Mouse (Mus musculus) gonadal fat pad, adult 2 months (tissue): Measurements from ENCODE around the gene L1td1. TPM values are rescaled to one million over a fixed set of nuclear protein-coding genes. Genes with fewer than 3 reads are reported as not detected.

ENCODE experiments used
- DNase-seq: peaks from one replicate; pipeline ENCODE4 v3.0.0-alpha.2; 2012; ENCODE audit warnings: low read depth
- polyA plus RNA-seq: library from polyadenylated mRNA; depleted of rRNA; stranded (reverse); fragments of >200 nt; gene quantifications from 2 replicates; pipeline ENCODE4 v1.2.3, GENCODE M21; 2012; rRNA removed

L1td1 gene
- polyA plus RNA-seq, 1 experiment, result not detected

GRCm38 (mm10) chr4:98739753-98740152 is 13.2 kb downstream of the L1td1 start:
- DNase-seq, result no peak

GRCm38 (mm10) chr4:98743209-98743905 is 16.8 kb downstream of the L1td1 start:
- no peak for DNase-seq

- DNase-seq, result no peak
Measured at GRCm38 (mm10) chr4:98743906-98744210, 17.3 kb downstream of the L1td1 start.

GRCm38 (mm10) chr4:98754456-98754855 is 27.9 kb downstream of the L1td1 start:
- no peak for DNase-seq

- DNase-seq, result no peak
Measured at GRCm38 (mm10) chr4:98756141-98756540, 29.6 kb downstream of the L1td1 start.

GRCm38 (mm10) chr4:98758012-98758821 is 31.7 kb downstream of the L1td1 start:
- no peak for DNase-seq

GRCm38 (mm10) chr4:98758872-98759518 is 32.5 kb downstream of the L1td1 start:
- no peak for DNase-seq

GRCm38 (mm10) chr4:98767134-98768133 is 40.9 kb downstream of the L1td1 start:
- no peak for DNase-seq

GRCm38 (mm10) chr4:98773785-98774184 is 47.3 kb downstream of the L1td1 start:
- no peak for DNase-seq

GRCm38 (mm10) chr4:98776721-98777427 is 50.3 kb downstream of the L1td1 start:
- no peak for DNase-seq

- DNase-seq, result no peak
Measured at GRCm38 (mm10) chr4:98777464-98777863, 50.9 kb downstream of the L1td1 start.

GRCm38 (mm10) chr4:98778219-98778618 is 51.7 kb downstream of the L1td1 start:
- no peak for DNase-seq

GRCm38 (mm10) chr4:98785851-98786250 is 59.3 kb downstream of the L1td1 start:
- no peak for DNase-seq

GRCm38 (mm10) chr4:98786281-98786680 is 59.7 kb downstream of the L1td1 start:
- DNase-seq, result no peak

Other genes starting within 250 kb of the L1td1 start
- gene Kank4, start 90.8 kb downstream of the L1td1 start, polyA plus RNA-seq, result 3.2 and 3.3 TPM in 2 replicates
- gene I0C0044D17Rik, start 97.1 kb downstream of the L1td1 start, polyA plus RNA-seq, result 0.11 TPM in 1 of 2 replicates, not detected in the other
- 11.0 and 20.7 TPM in 2 replicates for gene Usp1, start 197.1 kb downstream of the L1td1 start, polyA plus RNA-seq